Mouse (Mus musculus) olfactory bulb, adult 2 months (tissue): ENCODE results near the gene Gm5580. TPM values are rescaled to one million over a fixed set of nuclear protein-coding genes. Genes with fewer than 3 reads are reported as not detected.
"Not testable (repeated sequence)": the region's sequence is repeated elsewhere in the genome, so short reads cannot be mapped to it uniquely, and the experiment has no call there.

Experiments
- H3K27ac ChIP-seq: fragments of 200-500 bp; 2 replicates; pipeline ENCODE4 v1.5.1; 2012; ENCODE audit warnings: low read depth, low read length; ENCODE audit not compliant: insufficient read depth
- H3K4me1 ChIP-seq: fragments of 200-500 bp; 2 replicates; pipeline ENCODE4 v1.6.1; 2012; ENCODE audit warnings: low read length; ENCODE audit not compliant: control insufficient read depth, insufficient read depth
- H3K4me3 ChIP-seq: fragments of 200-500 bp; 2 replicates; pipeline ENCODE4 v1.5.1; 2012; ENCODE audit warnings: mild to moderate bottlenecking, low read depth, low read length, moderate library complexity; ENCODE audit not compliant: insufficient read depth
- CTCF ChIP-seq: fragments of 200-500 bp; IDR thresholded peaks from 2 replicates; pipeline ENCODE4 v1.5.1; 2012; ENCODE audit warnings: low read depth, mild to moderate bottlenecking, low read length, moderate library complexity; ENCODE audit not compliant: insufficient read depth
- POLR2A ChIP-seq: fragments of 200-500 bp; IDR thresholded peaks from 2 replicates; pipeline ENCODE4 v1.6.1; 2012; ENCODE audit warnings: mild to moderate bottlenecking, low read depth, low read length, moderate library complexity; ENCODE audit not compliant: insufficient read depth
- WGBS: fragments of 180-500 bp; shearing (Covaris S2); methylation state at CpG from one replicate; pipeline ENCODE4 v1.1.7; 2018; 5-methylcytosine and 5-hydroxymethylcytosine counted together
- polyA plus RNA-seq: library from polyadenylated mRNA; stranded (reverse); fragments of >200 nt; gene quantifications from 2 replicates; pipeline ENCODE4 v1.2.4, GENCODE M21; 2012; ENCODE audit warnings: low replicate concordance; ENCODE audit not compliant: missing spikeins, insufficient read depth, insufficient read length

The Gm5580 gene
- polyA plus RNA-seq, result not detected in 2 replicates

GRCm38 (mm10) chr6:116550841-116551240, at the start of gene Gm5580:
Gene Gm5580 (plus strand): TSS chr6:116551141.
- WGBS, result 94% methylated on average over 11 of the region's 11 CpGs
- H3K4me1 ChIP-seq, H3K4me3 ChIP-seq, H3K27ac ChIP-seq: not testable (repeated sequence)

DNA sequence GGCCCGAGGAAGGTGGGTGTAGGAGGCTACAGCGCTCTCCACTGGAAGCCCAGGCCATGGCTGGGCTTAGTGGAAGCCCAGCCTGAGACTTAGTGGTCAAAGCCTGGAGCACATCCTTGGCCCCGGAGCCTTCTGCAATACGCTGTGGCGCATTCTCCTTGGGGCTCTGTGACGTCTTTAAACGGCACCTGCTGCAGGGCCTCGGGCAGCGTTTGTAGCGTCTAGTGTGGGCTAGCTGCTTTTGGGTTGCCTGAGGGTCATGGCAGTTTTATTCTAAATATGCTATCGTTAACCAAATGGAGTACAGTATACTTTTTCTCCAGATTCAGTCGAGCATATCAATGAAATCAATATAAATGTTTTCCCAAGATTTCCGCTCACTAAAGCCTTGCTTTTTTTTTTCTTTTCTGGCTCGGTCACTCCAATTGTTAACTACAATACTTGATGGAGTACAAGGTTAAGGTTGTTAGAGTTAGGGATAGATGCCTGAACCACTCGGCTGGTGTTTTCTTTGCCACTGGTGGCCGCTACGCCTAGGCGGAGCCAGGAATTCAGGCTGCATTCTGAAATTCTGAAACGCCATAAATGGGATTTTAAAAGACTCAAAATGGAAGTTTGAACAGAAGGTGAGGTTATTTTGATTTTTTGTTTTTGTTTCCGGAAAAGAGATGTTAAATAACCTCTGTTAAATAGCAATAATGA, 44.5 kb upstream of the Gm5580 start, which contains the start of gene Olfr212:
TSS of gene Olfr212 (plus strand) at position 215 of the 702 bp plus-strand sequence.
- not testable (repeated sequence) for H3K4me1 ChIP-seq, H3K27ac ChIP-seq, H3K4me3 ChIP-seq
- WGBS, result 86% methylated on average over 20 of the region's 20 CpGs

DNA sequence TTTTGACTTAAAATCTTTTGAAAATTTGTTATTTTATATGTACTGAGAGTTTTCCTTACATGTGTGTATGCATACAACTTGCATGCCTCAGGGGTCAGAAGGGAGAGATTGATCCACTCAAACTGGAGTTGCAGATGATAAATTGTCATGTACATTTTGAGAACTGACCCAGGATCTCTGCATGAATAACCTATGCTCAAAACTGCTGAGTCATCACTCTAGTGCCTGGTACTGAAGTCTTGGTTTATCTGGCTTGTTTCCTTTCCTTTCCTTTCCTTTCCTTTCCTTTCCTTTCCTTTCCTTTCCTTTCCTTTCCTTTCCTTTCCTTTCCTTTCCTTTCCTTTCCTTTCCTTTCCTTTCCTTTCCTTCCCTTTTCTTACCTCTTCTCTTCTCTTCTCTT, 36.1 kb upstream of the Gm5580 start:
- no peak for TF ChIP-seq CTCF
- TF ChIP-seq POLR2A, result no peak
- Histone ChIP-seq H3K4me3 (no peak overlapping the region), H3K4me1 (no peaks in the 10 kb centered on the region), H3K27ac (no peak overlapping the region)

DNA sequence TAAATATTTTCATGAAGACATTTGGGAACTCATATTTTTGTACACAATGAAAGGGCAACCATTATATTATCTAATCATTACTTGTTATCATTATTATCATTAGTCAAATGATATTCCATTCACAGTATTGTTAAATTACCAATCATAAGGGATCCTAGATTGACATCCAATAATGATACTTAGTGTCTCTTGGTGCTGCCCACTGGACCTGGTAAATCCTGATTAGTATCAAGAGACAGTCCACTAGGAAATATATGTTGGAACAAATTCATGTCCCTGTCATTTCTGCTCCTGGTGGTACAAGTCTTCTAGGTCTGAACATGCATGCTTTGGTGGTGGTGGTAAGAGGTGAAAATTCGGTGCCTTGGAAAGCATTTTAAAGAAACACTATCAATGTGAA, 12.8 kb upstream of the Gm5580 start, which contains the start of gene Olfr213:
TSS of gene Olfr213 (plus strand) at position 301 of the 400 bp plus-strand sequence.
- no peaks in the 10 kb centered on the region for H3K4me1 ChIP-seq
- TF ChIP-seq POLR2A (no peak), CTCF (no peak)
- no peak within 1 kb of the TSS for H3K4me3 ChIP-seq
- no peak within 1 kb of the TSS for H3K27ac ChIP-seq
- 88% methylated on average over 1 of the region's 1 CpGs for WGBS

GRCm38 (mm10) chr6:116542500-116542899, 8.4 kb upstream of the Gm5580 start:
- TF ChIP-seq CTCF, result no peak
- no peak for TF ChIP-seq POLR2A
- Histone ChIP-seq H3K4me3 (no peak overlapping the region), H3K4me1 (no peaks in the 10 kb centered on the region), H3K27ac (no peak overlapping the region)
- 85% methylated on average over 2 of the region's 2 CpGs for WGBS

DNA sequence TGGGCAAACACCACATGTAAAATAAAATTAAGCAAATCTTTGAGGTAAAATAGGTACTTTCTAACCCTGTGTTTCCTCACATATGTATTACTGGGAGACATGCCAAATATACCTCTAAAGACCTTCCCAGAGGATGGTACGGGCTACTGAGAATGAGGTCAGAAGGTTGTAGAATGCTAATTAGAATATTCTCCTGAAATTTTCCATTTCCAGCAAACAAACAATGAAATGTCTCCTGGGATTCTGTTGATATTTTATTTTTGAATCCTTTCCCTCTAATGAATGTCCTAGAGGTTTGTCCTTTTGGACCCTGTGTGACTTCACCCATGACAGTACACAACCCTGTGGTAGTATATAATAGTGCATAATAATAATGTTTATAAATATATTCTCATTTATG, 3.0 kb downstream of the Gm5580 start, which contains the start of gene Olfr214:
TSS of gene Olfr214 (plus strand) at position 301 of the 400 bp plus-strand sequence.
- H3K4me3 ChIP-seq, result no peak within 1 kb of the TSS
- no peak for TF ChIP-seq POLR2A
- TF ChIP-seq CTCF, result no peak
- H3K4me1 ChIP-seq, result no peaks in the 10 kb centered on the region
- 81% methylated on average over 1 of the region's 1 CpGs for WGBS
- H3K27ac ChIP-seq, result no peak within 1 kb of the TSS

DNA sequence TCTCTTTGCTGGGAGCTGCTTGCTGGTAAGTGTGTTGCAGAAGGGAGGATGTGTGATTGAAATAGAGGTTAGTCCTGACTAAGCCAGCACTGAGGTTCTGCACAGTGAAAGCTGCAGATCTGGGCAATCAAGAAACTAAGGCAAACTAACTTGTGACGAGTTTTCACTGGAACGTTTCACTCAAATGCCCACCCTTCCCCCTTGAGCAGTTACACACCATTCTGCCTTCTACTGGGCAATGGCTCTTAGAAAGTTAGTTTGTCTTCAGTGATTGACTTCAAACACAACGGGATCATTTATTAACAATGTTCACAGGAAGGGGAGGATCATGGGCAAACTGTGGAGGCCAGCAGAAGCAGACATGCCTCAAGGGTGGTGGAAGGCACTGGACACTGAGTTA, 4.0 kb downstream of the Gm5580 start:
- H3K4me3 ChIP-seq, result no peak overlapping the region
- no peak overlapping the region for H3K27ac ChIP-seq
- 71% methylated on average over 3 of the region's 3 CpGs for WGBS
- no peaks in the 10 kb centered on the region for H3K4me1 ChIP-seq
- TF ChIP-seq POLR2A (no peak), CTCF (no peak)

GRCm38 (mm10) chr6:116569834-116570233, 18.9 kb downstream of the Gm5580 start:
- Histone ChIP-seq H3K4me3 (no peak overlapping the region), H3K27ac (no peak overlapping the region), H3K4me1 (no peaks in the 10 kb centered on the region)
- WGBS, result 31% methylated on average over 3 of the region's 3 CpGs
- TF ChIP-seq CTCF (no peak), POLR2A (no peak)

GRCm38 (mm10) chr6:116584095-116584494, 33.2 kb downstream of the Gm5580 start, which contains the start of gene Olfr215:
Gene Olfr215 (minus strand): TSS chr6:116584195.
- WGBS, result 45% methylated on average over 4 of the region's 4 CpGs
- no peak for TF ChIP-seq POLR2A
- TF ChIP-seq CTCF, result no peak
- Histone ChIP-seq H3K4me3 (no peak within 1 kb of the TSS), H3K27ac (no peak within 1 kb of the TSS), H3K4me1 (no peaks in the 10 kb centered on the region)

DNA sequence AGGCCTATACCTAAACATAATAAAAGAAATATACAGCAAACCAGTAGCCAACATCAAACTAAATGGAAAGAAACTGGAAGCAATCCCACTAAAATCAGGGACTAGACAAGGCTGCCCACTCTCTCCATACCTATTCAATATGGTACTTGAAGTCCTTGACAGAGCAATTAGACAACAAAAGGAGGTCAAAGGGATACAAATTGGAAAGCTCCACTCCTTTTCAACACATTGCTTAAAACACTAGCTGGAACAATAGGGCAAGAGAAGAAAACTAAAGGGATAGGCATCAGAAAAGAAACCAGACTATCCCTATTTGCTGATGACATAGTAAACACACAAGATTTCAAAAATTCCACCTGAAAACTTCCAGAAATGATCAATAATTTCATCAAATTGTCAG, 50.0 kb downstream of the Gm5580 start:
- H3K4me1 ChIP-seq, H3K4me3 ChIP-seq, H3K27ac ChIP-seq: not testable (repeated sequence)

Other genes starting within 250 kb of the Gm5580 start
- gene March8, start 213.1 kb upstream of the Gm5580 start, polyA plus RNA-seq, result not detected in 2 replicates
- not detected in 2 replicates for gene Alox5, start 90.0 kb upstream of the Gm5580 start, polyA plus RNA-seq
- gene Olfr211, start 62.0 kb upstream of the Gm5580 start, polyA plus RNA-seq, result not detected in 2 replicates
- gene Olfr212, start 44.6 kb upstream of the Gm5580 start, polyA plus RNA-seq, result not detected in 2 replicates
- not detected in 2 replicates for gene Olfr213, start 12.7 kb upstream of the Gm5580 start, polyA plus RNA-seq
- not detected in 2 replicates for gene Olfr214, start 3.1 kb downstream of the Gm5580 start, polyA plus RNA-seq
- not detected in 2 replicates for gene Olfr215, start 33.1 kb downstream of the Gm5580 start, polyA plus RNA-seq
- not detected in 2 replicates for gene Zfp422, start 77.9 kb downstream of the Gm5580 start, polyA plus RNA-seq
- gene Depp1, start 99.5 kb downstream of the Gm5580 start, polyA plus RNA-seq, result not detected in 2 replicates
- gene Rassf4, start 122.8 kb downstream of the Gm5580 start, polyA plus RNA-seq, result not detected in 2 replicates
- gene Tmem72, start 165.8 kb downstream of the Gm5580 start, polyA plus RNA-seq, result not detected in 2 replicates